Mouse (Mus musculus): ENCODE measurements at regions not wholly inside any gene's neighbourhood (a gene's known extent, or its start where the extent isn't known, plus 50 kb on each side); places are given as distances from the start of the nearest gene placed in this dataset.

DNA sequence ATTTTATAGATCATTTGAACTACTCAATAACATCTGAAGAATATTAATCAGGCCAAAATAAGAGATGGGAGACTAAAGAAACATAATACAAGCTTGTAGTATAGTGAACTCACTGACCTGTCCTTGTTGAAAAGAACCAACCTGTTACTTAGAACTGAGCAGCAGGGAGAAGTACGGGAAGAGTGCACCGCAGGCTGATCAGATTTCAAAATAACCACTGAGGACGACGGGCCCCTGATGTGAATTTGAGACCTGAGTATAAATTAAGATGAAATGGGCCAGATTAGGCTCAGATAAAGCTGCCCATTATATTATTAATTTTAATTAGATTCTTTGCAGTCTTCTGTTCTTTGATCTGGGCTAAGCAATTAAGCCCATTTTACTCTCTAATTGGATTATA lies 391.2 kb upstream of the Tyrp1 start:
- ATAC-seq (ENCODE audit: low FRiP score) = peak; percentile 53; the same call in 1 of the 2 replicates
- Histone ChIP-seq H3K9me3 (no peaks in the 10 kb centered on the region), H3K9ac (no peak overlapping the region), H3K27ac (no peak overlapping the region), H3K4me1 (no peaks in the 10 kb centered on the region), H3K27me3 (no peaks in the 10 kb centered on the region), H3K4me2 (no peak overlapping the region), H3K4me3 (replicated peaks) (no peak overlapping the region), H3K36me3 (replicated peaks) (no peaks in the 10 kb centered on the region)
- WGBS = 19% methylated on average over 4 of the region's 4 CpGs

DNA sequence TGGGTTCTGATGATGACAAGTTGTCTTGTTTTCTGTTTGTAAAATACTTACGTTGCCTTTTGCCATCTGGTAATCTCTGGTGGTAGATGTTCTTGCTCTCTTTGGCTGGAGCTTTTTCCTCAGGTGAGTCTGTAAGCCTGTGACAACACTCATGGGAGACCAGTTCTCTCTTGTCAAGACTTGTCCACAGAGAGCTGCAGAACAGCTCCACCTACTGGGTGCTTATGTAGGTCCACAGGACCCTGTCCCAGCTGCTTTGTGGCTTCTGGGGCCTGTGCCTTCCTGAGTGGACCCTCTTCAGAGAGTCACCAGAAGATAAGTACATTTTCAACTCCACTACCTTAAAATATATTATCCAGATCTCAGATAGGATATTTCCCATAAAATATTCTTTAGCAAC lies 370.3 kb upstream of the Tyrp1 start:
- Histone ChIP-seq H3K27me3 (no peaks in the 10 kb centered on the region), H3K9ac (no peak overlapping the region), H3K4me1 (no peaks in the 10 kb centered on the region), H3K36me3 (replicated peaks) (no peaks in the 10 kb centered on the region), H3K27ac (no peak overlapping the region), H3K9me3 (no peaks in the 10 kb centered on the region), H3K4me3 (replicated peaks) (no peak overlapping the region), H3K4me2 (no peak overlapping the region)
- 84% methylated on average over 1 of the region's 1 CpGs for WGBS
- no peak for ATAC-seq (ENCODE audit: low FRiP score)

- no peak for ATAC-seq (ENCODE audit: low FRiP score)
- H3K4me1 ChIP-seq = no peaks in the 10 kb centered on the region
- no peak overlapping the region for H3K4me3 ChIP-seq (replicated peaks)
- no peak overlapping the region for H3K27ac ChIP-seq
- WGBS = 86% methylated on average over 4 of the region's 4 CpGs
- H3K27me3 ChIP-seq = no peaks in the 10 kb centered on the region
- H3K36me3 ChIP-seq (replicated peaks) = no peaks in the 10 kb centered on the region
- no peaks in the 10 kb centered on the region for H3K9me3 ChIP-seq
- H3K9ac ChIP-seq = no peak overlapping the region
- H3K4me2 ChIP-seq = no peak overlapping the region
Observed at GRCm38 (mm10) chr4:80475736-80476478, 358.0 kb upstream of the Tyrp1 start.

DNA sequence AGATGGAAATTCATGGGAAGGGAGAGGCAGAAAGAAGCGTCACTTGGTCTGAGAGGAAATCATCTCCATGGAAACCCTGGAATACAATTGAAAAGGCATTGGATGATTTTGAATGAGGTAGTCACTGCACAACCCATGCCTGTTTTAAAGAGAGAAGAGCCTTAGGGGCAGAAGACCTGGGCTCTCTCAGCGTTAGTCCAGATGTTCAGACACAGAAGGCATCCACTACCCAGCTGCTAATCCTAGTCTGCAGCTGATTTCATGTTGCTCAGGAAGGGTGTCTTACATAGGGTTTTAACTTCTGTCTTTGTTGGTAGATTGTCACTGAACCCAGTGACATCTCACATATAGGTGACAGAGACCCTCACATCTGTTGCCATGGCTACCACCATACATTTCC lies 318.8 kb upstream of the Tyrp1 start:
- Histone ChIP-seq H3K27me3 (no peaks in the 10 kb centered on the region), H3K9ac (no peak overlapping the region), H3K36me3 (replicated peaks) (no peaks in the 10 kb centered on the region), H3K9me3 (no peaks in the 10 kb centered on the region), H3K4me3 (replicated peaks) (no peak overlapping the region), H3K27ac (no peak overlapping the region), H3K4me2 (no peak overlapping the region), H3K4me1 (peaks cover 11% of the 10 kb centered on the region)
- 39% methylated on average over 2 of the region's 2 CpGs for WGBS
- ATAC-seq (ENCODE audit: low FRiP score) = no peak

GRCm38 (mm10) chr4:80517476-80518285 lies 316.2 kb upstream of the Tyrp1 start:
- Histone ChIP-seq H3K36me3 (replicated peaks) (no peaks in the 10 kb centered on the region), H3K4me3 (replicated peaks) (no peak overlapping the region), H3K27me3 (no peaks in the 10 kb centered on the region), H3K9ac (no peak overlapping the region), H3K4me1 (peaks cover 11% of the 10 kb centered on the region), H3K4me2 (peak overlapping the region; percentile 39), H3K27ac (no peak overlapping the region), H3K9me3 (no peaks in the 10 kb centered on the region)
- peak; percentile 86 for ATAC-seq (ENCODE audit: low FRiP score)
- 25% methylated on average over 12 of the region's 12 CpGs for WGBS

- Histone ChIP-seq H3K4me1 (peaks cover 11% of the 10 kb centered on the region), H3K27me3 (no peaks in the 10 kb centered on the region), H3K4me3 (replicated peaks) (no peak overlapping the region), H3K4me2 (no peak overlapping the region), H3K9ac (no peak overlapping the region), H3K36me3 (replicated peaks) (no peaks in the 10 kb centered on the region), H3K9me3 (no peaks in the 10 kb centered on the region), H3K27ac (no peak overlapping the region)
- no peak for ATAC-seq (ENCODE audit: low FRiP score)
Observed at GRCm38 (mm10) chr4:80518589-80518988, 315.3 kb upstream of the Tyrp1 start.

DNA sequence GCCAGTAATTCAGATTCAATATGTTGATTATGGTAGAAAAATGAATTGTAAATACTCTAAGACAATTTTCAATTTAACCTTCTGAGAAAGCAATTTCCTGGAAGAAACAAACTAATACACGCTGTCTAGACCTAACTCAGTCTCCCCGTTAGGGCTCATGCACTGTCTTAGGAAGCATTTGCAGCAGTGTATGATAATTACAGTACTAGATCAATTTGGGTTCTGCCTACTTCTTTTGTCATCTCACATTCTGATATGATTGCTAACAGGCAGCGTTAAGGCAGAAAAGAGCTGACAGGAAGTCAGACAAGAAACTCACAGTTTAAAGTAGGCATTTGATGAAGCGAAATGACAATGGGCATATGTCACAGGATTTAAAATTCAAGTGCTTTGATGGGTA lies 294.1 kb upstream of the Tyrp1 start:
- H3K4me3 ChIP-seq (replicated peaks) = no peak overlapping the region
- no peak overlapping the region for H3K4me2 ChIP-seq
- no peaks in the 10 kb centered on the region for H3K27me3 ChIP-seq
- no peak overlapping the region for H3K27ac ChIP-seq
- H3K4me1 ChIP-seq = no peaks in the 10 kb centered on the region
- no peaks in the 10 kb centered on the region for H3K9me3 ChIP-seq
- no peak for ATAC-seq (ENCODE audit: low FRiP score)
- 78% methylated on average over 4 of the region's 4 CpGs for WGBS
- no peak overlapping the region for H3K9ac ChIP-seq
- no peaks in the 10 kb centered on the region for H3K36me3 ChIP-seq (replicated peaks)

DNA sequence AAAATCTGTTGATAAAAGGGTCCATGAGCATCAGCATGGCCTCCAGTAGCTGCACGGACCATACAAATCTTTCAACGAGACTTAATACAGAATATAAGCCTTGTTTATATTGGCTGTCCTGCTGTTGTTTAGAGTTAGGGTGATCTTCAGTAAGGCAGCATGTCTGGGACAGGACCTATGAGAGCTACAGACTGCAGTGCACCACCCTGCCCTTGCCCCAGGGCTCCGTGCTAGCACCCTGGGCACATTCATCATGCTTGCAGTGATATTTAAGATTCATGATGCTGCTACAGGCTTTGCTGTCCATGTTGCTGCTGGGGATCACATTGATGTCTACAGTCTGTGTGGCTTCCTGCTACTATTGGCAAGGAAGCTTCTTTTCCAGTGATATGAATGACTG lies 288.8 kb upstream of the Tyrp1 start:
- 89% methylated on average over 3 of the region's 3 CpGs for WGBS
- Histone ChIP-seq H3K4me2 (no peak overlapping the region), H3K27ac (no peak overlapping the region), H3K36me3 (replicated peaks) (no peaks in the 10 kb centered on the region), H3K27me3 (no peaks in the 10 kb centered on the region), H3K4me3 (replicated peaks) (no peak overlapping the region), H3K4me1 (no peaks in the 10 kb centered on the region), H3K9me3 (no peaks in the 10 kb centered on the region), H3K9ac (no peak overlapping the region)
- ATAC-seq (ENCODE audit: low FRiP score) = no peak

DNA sequence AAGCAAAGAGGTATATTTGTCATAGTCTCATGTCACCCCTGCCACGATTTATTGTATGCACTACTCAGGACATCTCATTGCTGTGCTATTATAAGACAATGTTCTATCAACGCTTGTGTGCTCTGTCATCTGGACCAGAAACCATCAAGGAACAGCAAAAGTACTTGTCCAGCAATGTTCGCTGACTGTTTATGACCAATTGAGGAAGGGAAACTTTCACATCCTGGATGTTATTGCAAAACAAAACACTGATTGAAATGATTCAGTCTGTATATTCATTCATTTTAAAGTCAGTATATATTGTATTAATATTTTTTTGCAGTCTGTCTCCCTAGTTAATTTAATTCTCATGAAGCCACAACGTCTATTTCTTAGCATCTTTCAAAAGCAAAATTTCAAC lies 244.5 kb upstream of the Tyrp1 start:
- Histone ChIP-seq H3K4me1 (no peaks in the 10 kb centered on the region), H3K9me3 (no peaks in the 10 kb centered on the region), H3K9ac (no peak overlapping the region), H3K36me3 (replicated peaks) (no peaks in the 10 kb centered on the region), H3K4me2 (no peak overlapping the region), H3K4me3 (replicated peaks) (no peak overlapping the region), H3K27ac (no peak overlapping the region), H3K27me3 (no peaks in the 10 kb centered on the region)
- WGBS = 88% methylated on average over 4 of the region's 4 CpGs
- no peak for ATAC-seq (ENCODE audit: low FRiP score)

DNA sequence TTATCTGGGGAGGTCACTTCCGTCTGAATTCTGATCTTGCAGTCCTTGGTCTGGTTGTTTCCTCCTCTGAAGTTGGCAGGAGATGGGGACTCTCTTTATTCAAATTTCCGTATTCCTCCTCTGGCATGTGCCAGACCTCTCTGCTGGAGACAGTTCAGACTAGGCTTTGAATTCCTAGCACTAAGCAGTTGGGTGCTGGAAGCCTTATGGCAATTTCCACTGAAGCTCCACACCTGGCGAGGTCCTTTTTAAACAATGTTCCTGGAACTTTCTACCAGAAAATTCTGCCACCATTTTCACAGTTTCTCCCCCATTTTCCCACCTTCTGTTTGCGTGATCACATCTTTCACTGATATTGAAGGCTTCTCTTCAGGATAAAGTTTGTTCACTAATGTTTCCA lies 205.7 kb upstream of the Tyrp1 start:
- WGBS = 77% methylated on average over 4 of the region's 4 CpGs
- Histone ChIP-seq H3K27me3 (no peaks in the 10 kb centered on the region), H3K36me3 (replicated peaks) (no peaks in the 10 kb centered on the region), H3K4me1 (no peaks in the 10 kb centered on the region), H3K4me2 (no peak overlapping the region), H3K4me3 (replicated peaks) (no peak overlapping the region), H3K27ac (no peak overlapping the region), H3K9ac (no peak overlapping the region), H3K9me3 (no peaks in the 10 kb centered on the region)
- ATAC-seq (ENCODE audit: low FRiP score) = no peak

DNA sequence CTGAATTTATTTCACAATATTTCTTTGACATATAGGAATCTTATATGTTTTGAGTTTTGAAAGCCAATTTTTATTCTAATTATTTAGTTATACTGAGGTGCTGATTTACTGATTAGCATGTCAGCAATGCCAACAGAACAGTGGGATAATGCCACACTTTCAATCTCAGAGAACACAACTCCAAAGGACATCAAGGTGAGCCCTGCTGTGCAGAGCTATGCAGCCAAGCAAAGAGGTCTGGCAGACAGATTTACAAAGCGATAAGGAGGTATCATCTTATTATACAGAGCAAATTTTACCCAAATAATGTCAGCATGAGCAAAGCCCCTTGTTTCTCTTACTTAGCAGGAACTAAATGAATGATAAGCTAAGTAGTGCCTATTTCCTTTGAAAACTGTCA lies 204.7 kb upstream of the Tyrp1 start:
- H3K4me1 ChIP-seq = no peaks in the 10 kb centered on the region
- H3K36me3 ChIP-seq (replicated peaks) = no peaks in the 10 kb centered on the region
- WGBS = 83% methylated on average over 1 of the region's 1 CpGs
- no peaks in the 10 kb centered on the region for H3K9me3 ChIP-seq
- H3K4me2 ChIP-seq = no peak overlapping the region
- H3K27ac ChIP-seq = no peak overlapping the region
- no peaks in the 10 kb centered on the region for H3K27me3 ChIP-seq
- H3K4me3 ChIP-seq (replicated peaks) = no peak overlapping the region
- ATAC-seq (ENCODE audit: low FRiP score) = no peak
- no peak overlapping the region for H3K9ac ChIP-seq

- ATAC-seq (ENCODE audit: low FRiP score) = no peak
- Histone ChIP-seq H3K27me3 (no peaks in the 10 kb centered on the region), H3K4me3 (replicated peaks) (no peak overlapping the region), H3K9me3 (no peaks in the 10 kb centered on the region), H3K4me2 (no peak overlapping the region), H3K4me1 (no peaks in the 10 kb centered on the region), H3K27ac (no peak overlapping the region), H3K9ac (no peak overlapping the region), H3K36me3 (replicated peaks) (no peaks in the 10 kb centered on the region)
Observed at GRCm38 (mm10) chr4:80630260-80630659, 203.7 kb upstream of the Tyrp1 start.

DNA sequence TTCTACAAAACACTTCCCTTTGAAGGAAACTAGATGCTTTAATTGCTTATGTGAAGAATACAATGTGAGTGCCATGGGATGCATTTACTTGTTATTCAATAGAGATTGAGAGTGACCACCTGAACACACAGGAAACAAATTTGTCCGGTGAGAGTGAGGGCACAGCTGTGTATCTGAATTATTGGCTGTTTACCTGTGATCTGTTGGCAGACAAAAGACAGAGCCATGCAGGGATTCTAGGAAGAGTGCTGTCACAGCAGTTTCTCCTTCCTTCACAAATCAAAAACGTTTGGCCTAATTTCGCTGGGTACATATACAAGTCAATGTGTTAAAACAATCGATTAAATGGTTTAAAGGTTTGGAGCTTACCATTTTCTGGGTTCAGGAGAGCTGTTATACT lies 202.9 kb upstream of the Tyrp1 start:
- no peaks in the 10 kb centered on the region for H3K27me3 ChIP-seq
- no peaks in the 10 kb centered on the region for H3K36me3 ChIP-seq (replicated peaks)
- 82% methylated on average over 4 of the region's 4 CpGs for whole genome bisulfite sequencing
- ATAC-seq (ENCODE audit: low FRiP score) = no peak
- H3K9me3 ChIP-seq = no peaks in the 10 kb centered on the region
- H3K9ac ChIP-seq = no peak overlapping the region
- no peak overlapping the region for H3K4me2 ChIP-seq
- H3K4me1 ChIP-seq = no peaks in the 10 kb centered on the region
- no peak overlapping the region for H3K4me3 ChIP-seq (replicated peaks)
- H3K27ac ChIP-seq = no peak overlapping the region
